Mouse (Mus musculus): ENCODE data around the gene Atg4b. TPM values are rescaled to one million over a fixed set of nuclear protein-coding genes. Genes with fewer than 3 reads are reported as not detected.

Gene Atg4b
- polyA plus RNA-seq, 1 experiment from 2014 or later, result 84.5 TPM

GRCm38 (mm10) chr1:93731880-93732281 is 19.4 kb upstream of the Atg4b start:
- Histone ChIP-seq H3K4me2 (peak overlapping the region; percentile 22; the same call in 1 of the 2 replicates), H3K9me3 (no peaks in the 10 kb centered on the region), H3K36me3 (no peaks in the 10 kb centered on the region), H3K27ac (replicated peaks) (peak overlapping the region; percentile 78), H3K27me3 (no peaks in the 10 kb centered on the region), H3K4me1 (replicated peaks) (peaks cover 12% of the 10 kb centered on the region), H3K9ac (no peak overlapping the region), H3K4me3 (no peak overlapping the region)
- WGBS, result 12% methylated on average over 3 of the region's 3 CpGs
- ATAC-seq (ENCODE audit: low FRiP score, low read depth), result peak; percentile 55

- no peak overlapping the region for H3K4me3 ChIP-seq
- H3K36me3 ChIP-seq, result no peaks in the 10 kb centered on the region
- ATAC-seq (ENCODE audit: low FRiP score, low read depth), result no peak
- peaks cover 12% of the 10 kb centered on the region for H3K4me1 ChIP-seq (replicated peaks)
- H3K27me3 ChIP-seq, result no peaks in the 10 kb centered on the region
- H3K9ac ChIP-seq, result no peak overlapping the region
- H3K4me2 ChIP-seq, result no peak overlapping the region
- no peak overlapping the region for H3K27ac ChIP-seq (replicated peaks)
- 94% methylated on average over 3 of the region's 3 CpGs for WGBS
- H3K9me3 ChIP-seq, result no peaks in the 10 kb centered on the region
These were observed 15.4 kb upstream of the Atg4b start for GRCm38 (mm10) chr1:93735859-93736258.

- WGBS, result 95% methylated on average over 5 of the region's 5 CpGs
- no peaks in the 10 kb centered on the region for H3K27me3 ChIP-seq
These were observed 13.6 kb upstream of the Atg4b start for GRCm38 (mm10) chr1:93737711-93738110.

GRCm38 (mm10) chr1:93740671-93741070 is 10.6 kb upstream of the Atg4b start:
- no peak overlapping the region for H3K4me3 ChIP-seq
- no peak overlapping the region for H3K9ac ChIP-seq
- no peak for ATAC-seq (ENCODE audit: low FRiP score, low read depth)
- whole genome bisulfite sequencing, result 89% methylated on average over 2 of the region's 2 CpGs
- no peaks in the 10 kb centered on the region for H3K36me3 ChIP-seq
- no peaks in the 10 kb centered on the region for H3K9me3 ChIP-seq
- no peak overlapping the region for H3K27ac ChIP-seq (replicated peaks)
- H3K27me3 ChIP-seq, result no peaks in the 10 kb centered on the region
- no peaks in the 10 kb centered on the region for H3K4me1 ChIP-seq (replicated peaks)
- H3K4me2 ChIP-seq, result no peak overlapping the region

More at GRCm38 (mm10) chr1:93737711-93738110, 13.6 kb upstream of the Atg4b start:
- no peak overlapping the region for H3K4me2 ChIP-seq
- H3K9me3 ChIP-seq, result no peaks in the 10 kb centered on the region
- no peak overlapping the region for H3K4me3 ChIP-seq
- H3K36me3 ChIP-seq, result no peaks in the 10 kb centered on the region
- no peaks in the 10 kb centered on the region for H3K4me1 ChIP-seq (replicated peaks)
- H3K27ac ChIP-seq (replicated peaks), result no peak overlapping the region
- no peak for ATAC-seq (ENCODE audit: low FRiP score, low read depth)
- H3K9ac ChIP-seq, result no peak overlapping the region

GRCm38 (mm10) chr1:93741987-93742386 is 9.3 kb upstream of the Atg4b start:
- no peak overlapping the region for H3K4me3 ChIP-seq
- no peak overlapping the region for H3K4me2 ChIP-seq
- H3K27ac ChIP-seq (replicated peaks), result no peak overlapping the region
- no peaks in the 10 kb centered on the region for H3K4me1 ChIP-seq (replicated peaks)
- no peaks in the 10 kb centered on the region for H3K27me3 ChIP-seq
- 88% methylated on average over 4 of the region's 4 CpGs for WGBS
- no peaks in the 10 kb centered on the region for H3K9me3 ChIP-seq
- ATAC-seq (ENCODE audit: low FRiP score, low read depth), result no peak
- no peaks in the 10 kb centered on the region for H3K36me3 ChIP-seq
- H3K9ac ChIP-seq, result no peak overlapping the region

GRCm38 (mm10) chr1:93742910-93743309 is 8.4 kb upstream of the Atg4b start:
- Histone ChIP-seq H3K4me1 (replicated peaks) (no peaks in the 10 kb centered on the region), H3K27me3 (no peaks in the 10 kb centered on the region), H3K9me3 (no peaks in the 10 kb centered on the region), H3K9ac (no peak overlapping the region), H3K27ac (replicated peaks) (no peak overlapping the region), H3K36me3 (no peaks in the 10 kb centered on the region), H3K4me3 (no peak overlapping the region), H3K4me2 (no peak overlapping the region)
- ATAC-seq (ENCODE audit: low FRiP score, low read depth), result no peak

GRCm38 (mm10) chr1:93746179-93746578 is 5.1 kb upstream of the Atg4b start:
- peaks cover 15% of the 10 kb centered on the region for H3K36me3 ChIP-seq
- H3K4me1 ChIP-seq (replicated peaks), result no peaks in the 10 kb centered on the region
- H3K4me2 ChIP-seq, result no peak overlapping the region
- H3K9me3 ChIP-seq, result no peaks in the 10 kb centered on the region
- H3K27ac ChIP-seq (replicated peaks), result no peak overlapping the region
- no peak overlapping the region for H3K9ac ChIP-seq
- no peak overlapping the region for H3K4me3 ChIP-seq
- WGBS, result 89% methylated on average over 5 of the region's 5 CpGs
- H3K27me3 ChIP-seq, result no peaks in the 10 kb centered on the region
- ATAC-seq (ENCODE audit: low FRiP score, low read depth), result no peak

GRCm38 (mm10) chr1:93748539-93748938 is 2.8 kb upstream of the Atg4b start:
- ATAC-seq (ENCODE audit: low FRiP score, low read depth), result no peak
- 97% methylated on average over 1 of the region's 1 CpGs for WGBS
- H3K9ac ChIP-seq, result no peak overlapping the region
- no peaks in the 10 kb centered on the region for H3K27me3 ChIP-seq
- no peak overlapping the region for H3K4me3 ChIP-seq
- H3K27ac ChIP-seq (replicated peaks), result no peak overlapping the region
- H3K36me3 ChIP-seq, result peaks cover 15% of the 10 kb centered on the region
- no peaks in the 10 kb centered on the region for H3K9me3 ChIP-seq
- no peak overlapping the region for H3K4me2 ChIP-seq
- H3K4me1 ChIP-seq (replicated peaks), result peaks cover 8% of the 10 kb centered on the region

- Histone ChIP-seq H3K36me3 (peaks cover 15% of the 10 kb centered on the region), H3K4me1 (replicated peaks) (peaks cover 38% of the 10 kb centered on the region), H3K27ac (replicated peaks) (peak overlapping the region; percentile 84), H3K4me2 (peak overlapping the region; percentile 74), H3K9ac (peak overlapping the region; percentile 66), H3K4me3 (peak overlapping the region; percentile 70), H3K9me3 (no peaks in the 10 kb centered on the region), H3K27me3 (no peaks in the 10 kb centered on the region)
- peak; percentile 52 for ATAC-seq (ENCODE audit: low FRiP score, low read depth)
- WGBS, result under 1% methylated on average over 53 of the region's 59 CpGs
These were observed 2.7 kb downstream of the Atg4b start for GRCm38 (mm10) chr1:93753911-93754572.

GRCm38 (mm10) chr1:93754573-93755290 is 3.4 kb downstream of the Atg4b start, which contains the start of gene Thap4:
Gene Thap4 (minus strand): TSS chr1:93754864.
- under 1% methylated on average over 81 of the region's 121 CpGs for WGBS
- Histone ChIP-seq H3K27me3 (no peaks in the 10 kb centered on the region), H3K4me3 (peak within 1 kb of the TSS; percentile 70), H3K36me3 (peaks cover 10% of the 10 kb centered on the region), H3K4me2 (peak within 1 kb of the TSS; percentile 74), H3K9me3 (no peaks in the 10 kb centered on the region), H3K27ac (replicated peaks) (peak within 1 kb of the TSS; percentile 84), H3K9ac (peak within 1 kb of the TSS; percentile 66), H3K4me1 (replicated peaks) (peaks cover 38% of the 10 kb centered on the region)
- peak; percentile 94 for ATAC-seq (ENCODE audit: low FRiP score, low read depth)

- ATAC-seq (ENCODE audit: low FRiP score, low read depth), result no peak
- H3K4me1 ChIP-seq (replicated peaks), result peaks cover 38% of the 10 kb centered on the region
- 0% methylated on average over 13 of the region's 13 CpGs for WGBS
These were observed 4.0 kb downstream of the Atg4b start for GRCm38 (mm10) chr1:93755291-93755610.

GRCm38 (mm10) chr1:93755618-93756017 is 4.3 kb downstream of the Atg4b start:
- Histone ChIP-seq H3K27ac (replicated peaks) (0 out of 2 replicates have a peak overlapping the region, but pooled peaks have one; percentile 84), H3K4me2 (peak overlapping the region; percentile 74), H3K27me3 (no peaks in the 10 kb centered on the region), H3K36me3 (peaks cover under 1% of the 10 kb centered on the region; the same call in 1 of the 2 replicates), H3K4me1 (replicated peaks) (peaks cover 38% of the 10 kb centered on the region), H3K4me3 (peak overlapping the region; percentile 70), H3K9ac (peak overlapping the region; percentile 66), H3K9me3 (no peaks in the 10 kb centered on the region)
- ATAC-seq (ENCODE audit: low FRiP score, low read depth), result no peak
- WGBS, result 28% methylated on average over 7 of the region's 7 CpGs

More at GRCm38 (mm10) chr1:93755291-93755610, 4.0 kb downstream of the Atg4b start:
- H3K4me2 ChIP-seq, result peak overlapping the region; percentile 74
- peak overlapping the region; percentile 66 for H3K9ac ChIP-seq
- peaks cover 5% of the 10 kb centered on the region for H3K36me3 ChIP-seq
- peak overlapping the region; percentile 84 for H3K27ac ChIP-seq (replicated peaks)
- peak overlapping the region; percentile 70 for H3K4me3 ChIP-seq
- no peaks in the 10 kb centered on the region for H3K27me3 ChIP-seq
- H3K9me3 ChIP-seq, result no peaks in the 10 kb centered on the region

Data from hindbrain, embryonic 15.5 days (tissue).